Mouse (Mus musculus) kidney, postnatal 14 days (tissue): ENCODE measurements around the gene Acvr1c.

Experiments used
- DNase-seq: peaks from one replicate; pipeline ENCODE4 v3.0.0; 2022; ENCODE audit warnings: mixed read lengths

Acvr1c gene

GRCm38 (mm10) chr2:58357414-58358131 is at the start of gene Acvr1c:
Gene Acvr1c, minus strand, starts transcription at chr2:58357895.
- DNase-seq, result peak; percentile 44

GRCm38 (mm10) chr2:58403481-58403880 is 45.8 kb upstream of the Acvr1c start:
- no peak for DNase-seq

- DNase-seq, result no peak
These were observed 30.9 kb upstream of the Acvr1c start for GRCm38 (mm10) chr2:58388601-58389000.

- no peak for DNase-seq
These were observed 22.3 kb upstream of the Acvr1c start for GRCm38 (mm10) chr2:58380020-58380419.

- DNase-seq, result no peak
These were observed 21.8 kb upstream of the Acvr1c start for GRCm38 (mm10) chr2:58379475-58379874.

GRCm38 (mm10) chr2:58377417-58378130 is 19.9 kb upstream of the Acvr1c start:
- no peak for DNase-seq

- no peak for DNase-seq
These were observed 8.5 kb upstream of the Acvr1c start for GRCm38 (mm10) chr2:58366196-58366595.

GRCm38 (mm10) chr2:58361361-58362046 is 3.8 kb upstream of the Acvr1c start:
- DNase-seq, result no peak

GRCm38 (mm10) chr2:58358132-58358460 is 401 bp upstream of the Acvr1c start:
- DNase-seq, result no peak

GRCm38 (mm10) chr2:58357068-58357413 is 654 bp downstream of the Acvr1c start:
- no peak for DNase-seq

GRCm38 (mm10) chr2:58354389-58354788 is 3.3 kb downstream of the Acvr1c start:
- DNase-seq, result no peak

- DNase-seq, result no peak
These were observed 4.8 kb downstream of the Acvr1c start for GRCm38 (mm10) chr2:58352846-58353245.

- DNase-seq, result no peak
These were observed 7.0 kb downstream of the Acvr1c start for GRCm38 (mm10) chr2:58350657-58351056.

- DNase-seq, result no peak
These were observed 21.0 kb downstream of the Acvr1c start for GRCm38 (mm10) chr2:58336730-58337129.

- no peak for DNase-seq
These were observed 28.1 kb downstream of the Acvr1c start for GRCm38 (mm10) chr2:58329589-58329988.

GRCm38 (mm10) chr2:58324118-58324901 is 33.4 kb downstream of the Acvr1c start:
- peak; percentile 25 for DNase-seq

- no peak for DNase-seq
These were observed 34.4 kb downstream of the Acvr1c start for GRCm38 (mm10) chr2:58323274-58323673.

GRCm38 (mm10) chr2:58316186-58316585 is 41.5 kb downstream of the Acvr1c start:
- DNase-seq, result no peak

- no peak for DNase-seq
These were observed 48.0 kb downstream of the Acvr1c start for GRCm38 (mm10) chr2:58309695-58310094.

- no peak for DNase-seq
These were observed 53.2 kb downstream of the Acvr1c start for GRCm38 (mm10) chr2:58304450-58304849.

- DNase-seq, result no peak
These were observed 67.8 kb downstream of the Acvr1c start for GRCm38 (mm10) chr2:58289759-58290431.

- no peak for DNase-seq
These were observed 68.4 kb downstream of the Acvr1c start for GRCm38 (mm10) chr2:58289331-58289730.
